Mouse (Mus musculus) ES-Bruce4 (cell line): ENCODE data around the gene 9930111J21Rik2. TPM values are rescaled to one million over a fixed set of nuclear protein-coding genes. Genes with fewer than 3 reads are reported as not detected.
"Not testable (repeated sequence)": the region's sequence is repeated elsewhere in the genome, so short reads cannot be mapped to it uniquely, and the experiment has no call there.

Experiments
- H3K27ac ChIP-seq: 2 replicates; pipeline ENCODE4 v1.5.1; 2012; ENCODE audit warnings: low read length, inconsistent platforms; ENCODE audit not compliant: insufficient read depth
- H3K27me3 ChIP-seq: 2 replicates; pipeline ENCODE4 v1.6.1; 2012; ENCODE audit warnings: mild to moderate bottlenecking, low read length, inconsistent platforms; ENCODE audit not compliant: control insufficient read depth, poor library complexity, insufficient read depth, severe bottlenecking
- H3K36me3 ChIP-seq: 2 replicates; pipeline ENCODE4 v1.6.1; 2012; ENCODE audit warnings: inconsistent platforms, mild to moderate bottlenecking, low read length, moderate library complexity; ENCODE audit not compliant: control insufficient read depth, poor library complexity, insufficient read depth, severe bottlenecking
- H3K4me1 ChIP-seq: one replicate; pipeline ENCODE4 v1.8.1; 2011; ENCODE audit warnings: low read length; ENCODE audit not compliant: control insufficient read depth, insufficient read depth
- H3K4me3 ChIP-seq: 2 replicates; pipeline ENCODE4 v1.5.1; 2011; ENCODE audit warnings: low read depth, mild to moderate bottlenecking, low read length
- H3K9ac ChIP-seq: 2 replicates; pipeline ENCODE4 v1.6.1; 2012; ENCODE audit warnings: low read depth, mild to moderate bottlenecking, inconsistent platforms; ENCODE audit not compliant: poor library complexity, severe bottlenecking
- H3K9me3 ChIP-seq: replicated peaks from 2 replicates; pipeline ENCODE4 v1.6.1; 2012; ENCODE audit warnings: mild to moderate bottlenecking, low read length, inconsistent platforms; ENCODE audit not compliant: control insufficient read depth, poor library complexity, insufficient read depth, severe bottlenecking
- CTCF ChIP-seq: IDR thresholded peaks from one replicate; pipeline ENCODE4 v1.8.1; 2011; ENCODE audit warnings: low read depth, low read length
- EP300 ChIP-seq: IDR thresholded peaks from 2 replicates; pipeline ENCODE4 v1.6.1; 2011; ENCODE audit warnings: low read depth, low read length; ENCODE audit not compliant: insufficient read depth
- POLR2A ChIP-seq: IDR thresholded peaks from one replicate; pipeline ENCODE4 v1.8.1; 2011; ENCODE audit warnings: low read length; ENCODE audit not compliant: insufficient read depth
- polyA plus RNA-seq: library from polyadenylated mRNA; stranded (reverse); fragments of >200 nt; gene quantifications from 2 replicates; pipeline ENCODE4 v1.2.4, GENCODE M21; 2011; ENCODE audit warnings: low read depth; ENCODE audit not compliant: missing spikeins, insufficient read depth, insufficient read length

The 9930111J21Rik2 gene
- polyA plus RNA-seq, 1 experiment: 0.31 TPM

DNA sequence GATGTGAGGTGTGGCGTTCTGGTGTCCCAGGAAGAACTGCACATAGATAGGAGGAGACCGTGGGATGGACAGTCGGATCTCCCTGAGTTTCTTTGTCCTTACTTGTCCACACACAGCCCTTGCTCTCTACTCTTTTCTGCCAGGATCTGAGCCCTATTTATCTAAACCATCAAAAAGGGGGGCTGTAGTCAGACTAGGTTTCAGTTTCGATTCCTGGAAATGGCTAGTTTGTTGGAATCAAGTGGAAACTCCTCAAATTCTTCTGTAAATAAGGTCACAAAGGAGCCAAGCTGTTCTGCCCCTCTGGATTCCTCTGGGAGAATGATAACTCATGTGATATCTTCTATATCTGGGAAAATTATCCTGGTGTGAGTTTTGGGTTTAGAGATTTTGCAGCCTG lies 30.3 kb upstream of the 9930111J21Rik2 start:
- no peak overlapping the region for H3K27ac ChIP-seq
- H3K4me1 ChIP-seq: no peaks in the 10 kb centered on the region
- no peak for TF ChIP-seq CTCF
- no peak for TF ChIP-seq POLR2A
- no peak for TF ChIP-seq EP300
- no peaks in the 10 kb centered on the region for H3K36me3 ChIP-seq
- no peak overlapping the region for H3K4me3 ChIP-seq
- no peak overlapping the region for H3K9ac ChIP-seq
- no peaks in the 10 kb centered on the region for H3K27me3 ChIP-seq
- no peaks in the 10 kb centered on the region for H3K9me3 ChIP-seq

DNA sequence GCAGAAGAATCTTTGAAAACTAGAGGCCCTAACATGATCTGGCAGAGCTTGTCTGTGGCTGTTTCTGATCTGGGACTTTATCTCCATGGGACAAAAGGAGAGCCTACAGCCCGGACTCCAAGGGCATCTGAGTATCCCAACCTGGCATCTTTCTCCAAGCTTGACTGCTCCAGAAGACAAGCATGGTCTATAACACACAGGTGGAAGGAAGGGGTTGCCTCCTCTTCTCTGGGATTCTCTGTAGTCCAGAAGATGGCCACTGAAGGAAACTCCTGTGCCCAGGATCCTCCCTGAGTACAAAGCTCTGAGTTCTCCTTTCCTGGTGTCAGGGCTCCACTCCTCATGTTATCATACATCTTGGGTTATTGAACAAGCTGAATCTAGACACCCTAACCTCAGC lies 29.6 kb upstream of the 9930111J21Rik2 start:
- Histone ChIP-seq H3K36me3 (no peaks in the 10 kb centered on the region), H3K27ac (no peak overlapping the region), H3K9me3 (no peaks in the 10 kb centered on the region), H3K27me3 (no peaks in the 10 kb centered on the region), H3K4me3 (no peak overlapping the region), H3K4me1 (no peaks in the 10 kb centered on the region), H3K9ac (no peak overlapping the region)
- TF ChIP-seq CTCF (no peak), POLR2A (no peak), EP300 (no peak)

DNA sequence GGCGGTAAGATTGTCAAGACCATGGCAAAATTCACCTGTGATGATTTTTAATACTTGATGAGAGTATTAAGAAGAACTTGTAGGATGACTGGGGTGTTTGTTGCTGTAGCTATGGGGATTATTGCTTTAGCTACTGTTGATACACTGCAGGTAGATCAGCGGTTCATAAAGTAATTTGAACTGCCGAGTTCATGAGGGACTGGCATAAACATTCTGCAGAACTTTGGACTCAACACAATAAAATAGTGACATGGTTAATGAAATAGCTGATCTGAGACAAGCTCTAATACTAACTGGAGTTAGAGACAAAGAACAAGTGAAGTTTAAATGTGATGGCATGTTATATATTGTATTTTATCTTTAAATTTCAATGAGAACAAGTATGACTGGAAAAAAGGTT lies 27.7 kb upstream of the 9930111J21Rik2 start:
- TF ChIP-seq CTCF: no peak
- TF ChIP-seq EP300: no peak
- TF ChIP-seq POLR2A: no peak
- H3K9ac ChIP-seq: no peak overlapping the region
- H3K27ac ChIP-seq: no peak overlapping the region
- no peak overlapping the region for H3K4me3 ChIP-seq
- H3K9me3 ChIP-seq: no peaks in the 10 kb centered on the region
- H3K36me3 ChIP-seq: no peaks in the 10 kb centered on the region
- no peaks in the 10 kb centered on the region for H3K27me3 ChIP-seq
- no peaks in the 10 kb centered on the region for H3K4me1 ChIP-seq

GRCm38 (mm10) chr11:49077012-49077411 lies 26.0 kb upstream of the 9930111J21Rik2 start:
- H3K36me3 ChIP-seq: no peaks in the 10 kb centered on the region
- H3K9ac ChIP-seq: no peak overlapping the region
- TF ChIP-seq CTCF (no peak), EP300 (no peak), POLR2A (no peak)
- H3K4me1 ChIP-seq: no peaks in the 10 kb centered on the region
- H3K27ac ChIP-seq: no peak overlapping the region
- no peaks in the 10 kb centered on the region for H3K27me3 ChIP-seq
- no peak overlapping the region for H3K4me3 ChIP-seq
- H3K9me3 ChIP-seq: no peaks in the 10 kb centered on the region

GRCm38 (mm10) chr11:49076001-49076757 lies 25.1 kb upstream of the 9930111J21Rik2 start, which contains the start of gene Ifi47:
TSS of gene Ifi47 (plus strand) at chr11:49076587.
- not testable (repeated sequence) for H3K27me3 ChIP-seq, H3K4me1 ChIP-seq, H3K9me3 ChIP-seq, H3K9ac ChIP-seq, H3K4me3 ChIP-seq, H3K27ac ChIP-seq, H3K36me3 ChIP-seq

GRCm38 (mm10) chr11:49068358-49068757 lies 17.3 kb upstream of the 9930111J21Rik2 start:
- Histone ChIP-seq H3K36me3 (no peaks in the 10 kb centered on the region), H3K4me1 (no peaks in the 10 kb centered on the region), H3K9me3 (no peaks in the 10 kb centered on the region), H3K27me3 (no peaks in the 10 kb centered on the region), H3K27ac (no peak overlapping the region), H3K9ac (no peak overlapping the region), H3K4me3 (no peak overlapping the region)
- TF ChIP-seq CTCF (no peak), EP300 (no peak), POLR2A (no peak)

GRCm38 (mm10) chr11:49063713-49064469 lies 12.8 kb upstream of the 9930111J21Rik2 start, which contains the start of gene Tgtp2:
TSS of gene Tgtp2 (minus strand) at chr11:49064206.
- H3K27ac ChIP-seq, H3K9me3 ChIP-seq, H3K4me3 ChIP-seq, H3K36me3 ChIP-seq, H3K27me3 ChIP-seq, H3K4me1 ChIP-seq, H3K9ac ChIP-seq: not testable (repeated sequence)

GRCm38 (mm10) chr11:49061865-49062264 lies 10.8 kb upstream of the 9930111J21Rik2 start:
- H3K9me3 ChIP-seq, H3K4me3 ChIP-seq, H3K4me1 ChIP-seq, H3K9ac ChIP-seq, H3K36me3 ChIP-seq, H3K27me3 ChIP-seq, H3K27ac ChIP-seq: not testable (repeated sequence)
